Mouse (Mus musculus): ENCODE data around the gene Eya4.

Eya4 gene

DNA sequence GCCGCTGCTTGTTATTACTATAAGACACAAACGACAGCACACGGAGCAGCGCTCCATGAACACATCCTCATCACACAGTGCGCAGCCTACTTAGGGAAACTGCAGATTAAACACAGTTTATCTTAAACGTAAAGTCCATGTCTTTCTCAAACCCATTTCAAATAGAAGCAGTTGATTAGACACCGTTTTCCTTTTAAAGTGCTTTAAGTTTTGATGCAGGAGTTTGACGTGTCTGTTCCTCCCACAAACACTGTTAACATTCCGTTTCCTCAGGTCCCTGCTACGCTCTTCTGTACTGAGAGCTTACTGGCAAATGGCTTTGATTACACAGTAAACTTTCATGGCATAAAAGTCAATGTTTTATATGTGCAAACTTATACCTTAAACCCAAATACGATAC is 191.4 kb downstream of the Eya4 start:
- DNase-seq (ENCODE audit: low read depth, low spot score), result no peak

DNA sequence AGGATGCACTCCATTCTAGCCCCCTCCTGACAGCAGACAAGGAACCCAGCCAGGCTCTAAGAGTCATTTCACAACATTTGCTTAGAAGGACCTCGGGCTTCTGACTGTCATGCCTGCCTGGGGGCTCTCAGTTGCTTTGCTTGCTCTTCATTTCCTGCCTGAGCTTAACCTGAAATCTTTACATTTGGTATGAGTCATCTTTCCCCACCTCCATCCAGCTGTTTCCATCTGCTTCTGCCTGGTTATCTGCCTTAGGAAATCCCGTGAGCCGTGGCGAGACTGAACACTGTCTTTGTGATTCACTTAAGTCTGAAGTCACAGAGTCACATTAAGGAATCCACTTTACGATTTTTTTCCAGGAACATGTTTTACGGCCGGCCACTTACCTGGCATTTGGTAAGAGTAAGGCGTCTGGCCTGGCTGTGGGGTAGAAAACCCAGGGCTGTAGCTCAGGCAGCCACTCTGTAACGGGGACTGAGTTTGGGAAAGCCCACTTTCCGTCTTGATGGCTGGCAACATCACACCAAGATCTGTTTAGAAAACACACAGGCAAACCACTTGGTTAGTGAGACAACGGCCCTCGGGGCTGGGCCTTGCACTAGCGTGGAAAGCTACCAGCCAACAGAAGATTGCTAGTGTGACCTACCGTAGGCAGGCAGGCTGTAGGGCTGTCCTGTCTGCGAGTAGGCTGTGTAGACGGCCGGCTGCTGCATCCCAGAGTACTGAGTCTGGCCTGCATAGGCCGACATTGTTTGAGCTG is 193.5 kb downstream of the Eya4 start:
- no peak for DNase-seq (ENCODE audit: low read depth, low spot score)

DNA sequence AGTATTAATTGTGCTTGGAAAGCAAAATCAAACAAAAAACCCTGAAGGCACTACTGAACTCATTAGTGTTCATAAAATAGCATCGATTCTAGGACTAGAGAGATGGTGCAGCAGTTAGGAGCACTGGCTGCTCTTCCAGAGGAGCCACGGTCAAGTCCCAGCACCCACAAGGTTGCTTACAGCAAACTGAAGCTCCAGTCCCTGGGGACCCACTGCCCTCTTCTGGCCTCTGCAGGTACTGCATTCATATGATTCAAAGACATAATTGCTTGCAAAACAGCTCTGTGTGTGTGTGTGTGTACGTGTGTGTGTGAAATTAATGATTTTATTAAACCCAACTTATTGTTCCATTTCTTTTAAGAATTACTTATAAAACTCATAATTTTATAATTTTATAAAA is 200.2 kb downstream of the Eya4 start:
- DNase-seq (ENCODE audit: low read depth, low spot score), result no peak

- peak; percentile 77 for DNase-seq (ENCODE audit: low read depth, low spot score)
These were observed 206.0 kb downstream of the Eya4 start for GRCm38 (mm10) chr10:23144616-23145015.

GRCm38 (mm10) chr10:23127947-23128346 is 222.6 kb downstream of the Eya4 start:
- DNase-seq (ENCODE audit: low read depth, low spot score), result no peak

GRCm38 (mm10) chr10:23127151-23127550 is 223.4 kb downstream of the Eya4 start:
- no peak for DNase-seq (ENCODE audit: low read depth, low spot score)

DNA sequence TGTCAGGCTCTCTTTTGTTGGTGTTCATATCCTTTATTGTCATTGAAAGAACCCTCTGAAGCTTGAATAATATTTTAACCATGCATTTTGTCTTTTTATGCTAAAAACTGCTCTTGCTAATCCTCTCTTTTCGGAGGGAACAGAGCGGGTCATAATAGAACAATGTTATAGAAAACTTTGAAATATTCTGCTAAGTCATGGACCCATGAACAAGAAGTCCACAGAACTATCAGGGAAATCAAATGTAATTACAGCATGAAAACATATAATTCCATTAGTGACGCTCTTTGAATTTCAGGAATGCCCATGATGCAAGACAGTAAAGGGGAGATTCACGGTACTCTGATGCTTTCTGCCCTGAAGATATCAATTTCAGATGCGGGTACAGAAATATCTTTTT is 224.1 kb downstream of the Eya4 start:
- no peak for DNase-seq (ENCODE audit: low read depth, low spot score)

DNA sequence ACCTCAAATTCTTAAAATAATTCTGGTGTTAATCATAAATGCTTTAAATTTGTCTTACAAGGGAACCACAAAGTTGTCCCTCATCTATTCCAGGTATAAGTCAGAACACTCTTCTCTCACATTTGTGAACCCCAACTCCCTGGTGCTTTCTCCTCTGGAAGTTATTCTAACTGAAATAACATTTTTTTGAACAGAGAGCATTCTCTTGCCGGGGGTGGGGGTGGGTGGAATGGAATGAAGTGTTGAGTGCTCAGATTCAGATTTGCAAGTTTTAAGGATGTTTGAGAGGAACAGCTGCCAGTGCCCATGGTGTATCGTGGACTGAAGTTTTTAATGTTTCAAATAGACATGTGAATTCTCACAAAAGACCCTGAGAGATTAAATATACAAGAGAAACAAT is 230.1 kb downstream of the Eya4 start:
- DNase-seq (ENCODE audit: low read depth, low spot score), result no peak

- DNase-seq (ENCODE audit: low read depth, low spot score), result peak; percentile 40
These were observed 233.7 kb downstream of the Eya4 start for GRCm38 (mm10) chr10:23116786-23117410.

DNA sequence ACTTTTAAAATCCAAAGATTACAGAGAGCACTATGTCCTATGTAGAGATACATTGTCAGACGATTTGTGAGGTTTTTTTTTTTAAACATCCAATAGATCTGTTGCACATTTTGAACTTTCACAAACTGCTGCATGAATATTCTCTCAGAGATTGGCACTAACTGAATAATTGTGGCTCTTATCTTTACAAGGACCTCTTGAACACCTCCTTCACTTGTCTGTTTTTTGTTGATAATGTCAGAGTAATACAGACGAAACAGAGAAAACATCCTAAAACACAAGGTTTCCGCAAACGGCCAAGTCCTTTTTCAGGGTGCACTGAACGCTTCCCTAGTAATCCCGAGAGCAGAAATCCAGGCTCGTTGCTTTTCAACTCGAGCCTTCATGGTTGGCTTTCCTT is 234.5 kb downstream of the Eya4 start:
- no peak for DNase-seq (ENCODE audit: low read depth, low spot score)

DNA sequence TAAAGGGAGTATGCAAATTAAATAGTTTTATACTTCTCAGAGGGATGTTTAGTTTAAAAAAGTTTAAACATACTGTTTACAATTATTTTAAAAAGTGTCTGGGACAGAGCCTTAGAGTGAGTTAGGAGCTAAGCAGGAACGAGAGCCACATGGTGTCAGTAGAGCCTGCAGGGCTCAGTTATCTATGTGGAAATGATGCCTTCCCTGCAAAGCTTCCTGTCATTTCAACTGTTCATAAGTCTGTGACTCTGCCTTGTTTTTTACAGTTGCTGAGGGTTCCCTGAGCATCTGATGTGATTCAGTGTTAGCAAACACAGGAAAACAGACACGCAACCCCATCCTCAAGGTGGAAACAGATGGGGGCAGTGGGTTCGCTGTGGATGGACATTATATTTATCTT is 235.3 kb downstream of the Eya4 start:
- DNase-seq (ENCODE audit: low read depth, low spot score), result no peak

GRCm38 (mm10) chr10:23108122-23108521 is 242.5 kb downstream of the Eya4 start:
- no peak for DNase-seq (ENCODE audit: low read depth, low spot score)

- no peak for DNase-seq (ENCODE audit: low read depth, low spot score)
These were observed 258.1 kb downstream of the Eya4 start for GRCm38 (mm10) chr10:23092517-23092916.

GRCm38 (mm10) chr10:23091552-23091951 is 259.0 kb downstream of the Eya4 start:
- no peak for DNase-seq (ENCODE audit: low read depth, low spot score)

- no peak for DNase-seq (ENCODE audit: low read depth, low spot score)
These were observed 260.3 kb downstream of the Eya4 start for GRCm38 (mm10) chr10:23090323-23090722.

GRCm38 (mm10) chr10:23089271-23089670 is 261.3 kb downstream of the Eya4 start:
- no peak for DNase-seq (ENCODE audit: low read depth, low spot score)

GRCm38 (mm10) chr10:23088764-23089163 is 261.8 kb downstream of the Eya4 start:
- DNase-seq (ENCODE audit: low read depth, low spot score), result no peak

- peak; percentile 69 for DNase-seq (ENCODE audit: low read depth, low spot score)
These were observed 264.0 kb downstream of the Eya4 start for GRCm38 (mm10) chr10:23086352-23087215.

DNA sequence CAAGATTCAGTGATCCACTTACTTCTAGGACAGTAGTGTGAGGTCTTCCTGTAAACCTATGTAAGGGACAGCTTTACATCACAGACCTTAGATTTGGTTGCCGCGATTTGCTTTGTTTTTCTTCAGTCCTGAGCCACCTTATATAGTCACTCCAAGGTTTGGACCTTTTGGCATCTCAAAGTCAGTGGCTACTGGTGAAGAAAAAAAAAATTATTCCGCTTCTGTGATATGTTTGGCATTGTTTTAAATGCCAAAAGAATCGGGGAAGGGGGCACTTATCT is 269.1 kb downstream of the Eya4 start:
- no peak for DNase-seq (ENCODE audit: low read depth, low spot score)

DNA sequence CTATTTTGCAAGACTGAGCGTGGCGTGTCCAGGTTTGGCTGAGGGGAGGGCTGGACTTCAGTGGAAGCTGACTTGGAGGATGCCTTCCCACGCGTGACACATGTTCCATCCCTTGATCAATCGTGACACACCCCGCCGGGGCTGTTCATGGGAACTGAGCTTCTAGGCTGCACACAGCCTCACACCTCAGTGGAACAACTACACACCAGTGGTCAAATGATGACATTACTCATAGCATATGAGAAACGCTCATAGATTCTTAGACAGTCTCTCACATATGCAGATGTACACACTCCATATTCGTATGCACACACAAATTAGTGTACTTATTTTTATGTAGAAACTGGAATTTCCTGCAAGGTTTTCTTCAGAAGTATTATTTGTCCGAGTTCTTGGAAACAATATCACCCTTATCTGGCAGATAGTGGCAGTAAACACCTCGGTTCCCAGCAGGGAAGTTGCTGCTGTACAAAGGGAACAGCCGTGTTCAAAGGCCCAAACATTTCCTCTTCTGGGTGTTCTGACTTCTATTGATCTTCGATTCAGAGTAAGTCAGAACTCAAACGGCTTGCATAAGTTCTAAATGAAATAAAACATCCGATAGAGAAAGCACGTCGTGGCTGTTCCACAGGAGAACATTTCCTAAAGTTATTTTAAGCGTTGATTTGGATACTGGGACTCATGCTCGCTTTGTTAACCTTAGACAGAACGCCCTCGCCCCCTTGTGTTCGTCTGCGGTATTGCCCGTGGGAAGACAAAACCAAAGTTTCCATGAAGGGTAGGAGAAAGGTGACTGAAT is 269.6 kb downstream of the Eya4 start:
- no peak for DNase-seq (ENCODE audit: low read depth, low spot score)

- DNase-seq (ENCODE audit: low read depth, low spot score), result no peak
These were observed 273.7 kb downstream of the Eya4 start for GRCm38 (mm10) chr10:23076691-23077385.
